Mouse (Mus musculus) layer of hippocampus, adult 18-20 months (tissue): ENCODE measurements around the gene Gjb5. TPM values are rescaled to one million over a fixed set of nuclear protein-coding genes. Genes with fewer than 3 reads are reported as not detected.
A peak's percentile ranks its signal among the peaks of the same experiment; 100 is the strongest.

Experiments
- DNase-seq, 2 experiments: peaks; one replicate each; pipeline ENCODE4 v3.0.0; 2022; ENCODE audit warnings: low spot score in 2 of 2
- total RNA-seq, 2 experiments: library from RNA; stranded (reverse); gene quantifications; 2 replicates each; pipeline ENCODE4 v1.2.3; 2021

The Gjb5 gene
- total RNA-seq, 2 experiments from 2014 or later: not detected

DNA sequence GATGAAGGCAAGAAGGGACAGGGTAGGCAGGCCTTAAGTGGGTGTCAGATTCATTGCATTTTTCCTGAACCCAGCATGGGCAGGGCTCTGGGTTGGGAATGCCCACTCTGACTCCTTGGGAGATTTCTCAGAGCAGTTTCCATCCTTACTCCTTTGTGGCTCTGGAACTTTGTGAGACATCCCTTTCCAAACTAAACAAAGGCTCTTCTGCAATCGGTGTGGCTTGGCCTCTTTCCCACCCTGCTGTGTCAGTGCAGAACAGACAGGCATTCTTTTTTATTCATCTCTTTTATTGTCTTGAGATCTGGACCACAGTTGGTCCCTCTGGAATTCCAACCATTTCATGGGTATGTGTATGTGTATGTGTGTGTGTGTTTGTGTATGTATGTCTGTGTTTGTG, 5.4 kb downstream of the Gjb5 start:
- DNase-seq: no peak

DNA sequence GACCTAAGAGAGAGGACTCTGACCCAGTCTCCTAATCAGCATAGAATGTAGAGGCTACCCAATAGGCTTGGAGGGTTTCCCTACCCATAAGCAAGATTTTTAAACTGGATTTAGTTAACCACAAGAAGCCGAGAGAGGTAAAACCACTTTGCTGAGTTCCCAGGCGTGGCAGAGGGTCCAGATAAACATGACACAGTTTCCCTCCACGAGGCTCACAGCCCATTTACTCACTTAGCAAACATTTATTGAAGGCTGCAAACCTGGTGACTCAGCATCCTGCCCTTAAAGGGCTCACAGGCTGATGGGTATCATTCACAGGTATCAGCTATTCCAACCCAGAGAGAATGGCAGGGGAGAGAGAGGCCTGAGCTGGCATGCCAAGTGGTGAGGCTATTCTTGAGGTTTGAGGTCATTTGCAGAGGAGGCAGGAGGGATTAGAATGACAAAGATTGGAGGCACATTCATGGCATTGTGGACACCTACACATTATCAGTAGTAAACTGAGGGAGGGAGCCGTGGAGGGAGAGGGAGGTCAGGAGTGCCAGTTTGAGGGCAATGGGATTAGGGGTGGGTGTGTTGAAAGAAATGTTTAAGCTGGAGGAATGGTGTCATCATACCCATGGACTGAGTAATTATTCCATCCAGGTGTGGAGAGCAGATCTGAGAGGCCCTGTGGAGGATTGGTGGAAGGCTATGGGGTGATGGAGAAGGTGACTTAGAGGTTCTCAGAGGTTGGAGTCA, 8.3 kb downstream of the Gjb5 start:
- DNase-seq: no peak

DNA sequence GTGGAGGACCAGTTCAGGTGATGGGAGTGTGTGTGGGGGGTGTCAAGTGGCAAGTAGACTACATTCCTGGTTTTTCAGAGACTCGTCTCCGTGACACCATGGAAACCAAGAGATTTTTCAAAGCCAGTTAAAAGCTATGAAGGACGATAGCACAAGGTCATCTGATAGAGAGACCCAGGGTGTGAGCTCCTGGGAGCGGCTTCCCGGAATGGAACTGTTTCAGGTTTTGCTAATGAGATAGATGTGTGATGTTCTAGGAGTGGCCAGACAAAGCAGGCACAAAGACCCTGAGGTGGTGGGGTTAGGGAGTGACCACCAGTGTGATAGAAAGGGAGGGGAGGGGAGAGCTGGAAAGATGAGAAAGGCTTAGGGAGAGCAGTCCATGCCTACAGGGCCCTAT, 13.0 kb downstream of the Gjb5 start:
- no peak for DNase-seq

DNA sequence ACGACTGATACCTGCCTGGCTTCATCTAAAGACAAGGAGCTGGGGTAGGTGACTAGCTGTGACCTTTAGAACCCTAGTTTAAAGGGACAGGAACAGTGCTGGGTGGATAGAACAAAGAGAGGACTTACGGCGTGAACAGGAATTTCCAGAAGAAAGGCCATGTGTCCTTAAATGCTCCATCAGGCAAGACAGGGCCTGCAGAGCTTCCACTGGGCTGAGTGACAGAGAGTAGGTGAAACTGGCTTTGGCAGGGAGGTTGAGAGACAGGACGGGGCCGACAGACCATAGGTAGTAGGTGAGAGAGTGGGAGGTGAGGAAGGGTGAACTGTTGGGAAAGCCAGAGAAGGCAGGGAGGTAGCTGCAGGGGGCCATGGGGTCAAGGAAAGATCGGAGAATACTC, 16.6 kb downstream of the Gjb5 start:
- no peak for DNase-seq

DNA sequence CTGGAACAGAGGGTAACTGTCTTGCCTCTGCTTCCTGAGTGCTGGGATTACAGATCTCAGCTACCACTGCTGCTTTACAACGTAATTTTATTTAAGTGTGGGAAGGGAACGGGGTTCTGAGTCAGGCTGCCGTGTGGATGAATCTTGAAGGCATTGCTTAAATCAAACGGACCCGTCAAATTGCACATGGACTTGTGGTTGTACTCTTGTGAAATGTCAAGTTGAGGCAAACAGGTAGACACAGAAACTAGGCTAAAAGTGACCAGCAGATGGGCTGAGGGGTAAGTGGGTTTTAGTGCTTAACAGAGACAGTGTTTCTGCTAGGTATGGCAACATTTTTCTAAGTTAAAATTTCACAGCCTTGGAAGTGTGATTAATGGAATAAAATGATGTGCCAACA, 20.3 kb downstream of the Gjb5 start:
- no peak for DNase-seq

DNA sequence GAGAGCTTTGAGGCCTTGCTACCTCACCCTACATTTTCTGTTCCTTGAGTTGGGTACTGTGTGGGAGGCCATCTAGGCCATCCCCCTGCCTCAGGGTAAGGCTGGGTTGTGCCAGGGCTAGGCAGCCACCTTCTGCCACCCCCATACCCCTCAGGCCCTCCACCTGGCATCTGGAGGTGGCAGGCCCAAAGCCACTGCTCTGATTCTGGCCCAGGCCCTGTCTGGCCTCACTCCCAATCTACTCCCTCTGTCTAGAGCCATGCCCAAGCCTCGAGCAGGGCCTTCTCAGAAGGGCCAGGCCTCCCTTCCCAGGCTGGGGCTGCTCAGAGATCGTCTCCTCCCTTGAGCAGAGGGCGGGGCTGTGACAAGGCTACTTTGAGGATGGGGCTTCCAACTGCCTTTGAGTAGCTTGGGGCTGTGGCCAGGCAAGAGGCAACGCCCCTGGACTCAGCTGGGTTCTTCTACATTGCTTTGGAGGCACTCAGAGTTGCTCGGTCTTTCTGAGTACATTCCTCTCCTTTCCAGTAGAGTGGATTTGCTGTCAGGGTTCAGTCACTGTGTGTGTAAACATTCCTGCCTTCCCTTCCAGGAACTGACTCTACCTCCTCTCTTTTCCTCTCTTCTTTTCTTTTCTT, 23.0 kb downstream of the Gjb5 start:
- no peak for DNase-seq

DNA sequence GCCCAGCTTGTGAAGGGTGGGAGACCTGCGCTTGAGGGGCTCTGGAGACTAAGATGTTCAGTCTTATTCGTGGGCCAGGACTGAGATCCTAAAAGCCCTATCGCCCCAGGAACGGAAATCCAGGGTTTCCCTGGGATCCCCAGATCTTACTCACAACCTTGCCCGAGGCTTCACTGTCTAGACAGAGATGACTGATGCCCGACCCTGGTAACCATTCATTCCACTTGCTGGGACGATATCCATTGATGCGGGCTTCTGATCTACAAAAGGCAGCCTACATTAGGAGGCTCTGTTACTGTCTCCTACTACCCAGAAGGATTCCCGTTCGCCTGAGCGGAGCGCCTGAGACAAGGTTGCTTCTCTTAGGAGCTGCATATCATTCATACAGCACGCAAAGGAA, 26.8 kb downstream of the Gjb5 start:
- no peak for DNase-seq

DNA sequence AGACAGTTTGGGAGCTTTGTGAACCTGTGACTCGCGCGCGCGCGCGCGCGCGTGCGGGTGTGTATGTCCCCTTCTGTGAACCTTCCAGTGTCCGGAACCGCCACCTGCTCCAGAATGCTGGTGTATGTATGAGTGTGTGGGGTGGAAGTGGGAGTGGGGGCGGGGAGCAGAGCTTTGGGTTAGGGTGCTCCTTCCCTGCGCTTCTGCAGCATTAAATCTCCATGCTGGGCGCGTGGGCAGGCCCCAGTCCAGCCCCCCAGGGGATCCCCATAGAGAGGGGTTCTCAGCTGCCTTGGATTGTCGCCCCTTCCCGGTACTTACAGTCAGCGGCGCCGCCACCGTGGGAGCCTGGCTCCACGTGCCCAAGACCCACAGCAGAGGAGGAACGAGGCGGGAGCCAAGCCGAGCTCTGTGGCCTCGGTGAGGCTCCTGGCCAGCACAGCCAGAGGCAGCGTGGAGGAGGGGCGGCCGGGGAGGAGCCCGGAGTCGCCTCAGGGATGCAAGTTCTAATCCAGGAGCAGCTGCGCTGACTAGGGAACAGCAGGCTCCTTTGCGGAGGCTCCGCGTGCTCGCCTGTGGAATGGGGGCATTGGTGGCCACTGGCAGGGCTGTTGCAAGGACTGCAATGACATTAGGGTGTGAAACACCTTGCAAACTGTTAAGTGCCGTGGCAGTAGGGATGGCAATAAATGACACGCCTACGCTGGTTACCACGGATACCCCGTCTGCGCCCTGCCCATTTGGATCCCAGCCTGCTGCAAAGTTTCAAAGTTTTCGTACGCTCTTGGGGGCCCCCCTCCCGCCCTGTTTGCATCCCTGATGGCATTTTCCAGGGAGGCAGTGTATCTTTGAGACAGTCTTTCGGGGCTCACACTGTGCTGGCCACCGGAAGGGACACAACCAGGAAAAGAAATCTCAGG, 27.5 kb downstream of the Gjb5 start, which contains the start of gene Gjb3:
Gene Gjb3 (minus strand): TSS at position 664 of the 920 bp plus-strand sequence.
- DNase-seq: peak in 1 of 2 experiments; percentile 21

DNA sequence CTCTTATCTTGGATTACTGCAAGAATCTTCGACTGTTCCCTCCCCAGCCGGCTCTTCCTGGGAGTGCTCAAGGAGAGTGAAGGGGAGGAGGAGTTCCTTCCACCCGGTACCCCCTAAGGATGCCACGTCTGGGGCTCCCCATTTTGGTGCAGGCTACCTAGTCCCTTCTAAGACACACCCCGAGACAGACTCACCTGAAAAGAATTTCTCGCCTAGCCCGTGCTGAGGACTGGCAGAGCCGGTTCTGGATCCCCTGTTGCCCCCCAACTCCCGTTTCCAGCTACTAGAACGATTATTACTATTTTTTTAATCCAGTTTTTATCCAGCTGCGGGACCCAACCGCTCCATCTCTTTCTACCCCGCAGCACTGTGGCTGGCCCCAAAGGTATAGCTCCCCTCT, 28.2 kb downstream of the Gjb5 start:
- DNase-seq: no peak

DNA sequence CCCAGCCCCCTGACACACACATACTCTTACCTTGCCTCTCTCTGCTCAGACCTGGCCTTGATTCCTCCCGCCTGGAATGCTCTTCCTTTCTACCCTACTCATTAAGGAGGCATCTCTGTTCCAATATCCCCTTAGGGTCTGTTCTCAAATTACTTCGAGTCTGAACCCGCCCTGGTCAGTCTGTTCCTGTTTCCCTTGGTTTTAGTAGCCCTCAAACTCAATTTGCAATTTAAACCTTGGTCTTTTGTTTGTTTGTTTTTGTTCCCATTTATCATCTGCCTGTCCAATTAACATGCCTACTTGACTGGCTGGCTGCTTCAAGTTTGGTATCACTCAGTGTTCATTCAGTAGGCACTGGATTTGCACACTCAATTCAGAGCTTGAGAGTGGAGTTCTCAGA, 28.9 kb downstream of the Gjb5 start:
- no peak for DNase-seq

DNA sequence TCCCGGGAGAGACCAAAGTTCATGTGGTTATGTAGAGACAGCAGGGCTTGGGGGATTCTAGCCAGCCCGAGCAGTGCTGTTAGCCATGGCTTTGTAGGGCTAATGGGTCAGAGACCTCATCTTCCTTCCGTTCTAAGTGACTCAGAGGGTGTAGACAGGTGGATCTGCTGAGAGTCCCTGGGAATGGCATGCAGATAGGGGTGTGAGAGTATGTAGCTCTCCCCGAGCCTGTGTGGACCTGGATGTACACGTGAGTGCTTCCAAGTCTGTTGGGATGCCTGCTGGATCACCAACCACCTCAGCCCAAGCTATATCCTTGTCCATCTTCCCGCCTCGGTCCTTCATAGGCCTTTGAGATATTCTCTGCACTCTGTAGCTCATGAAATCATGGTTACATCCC, 29.6 kb downstream of the Gjb5 start:
- no peak for DNase-seq

DNA sequence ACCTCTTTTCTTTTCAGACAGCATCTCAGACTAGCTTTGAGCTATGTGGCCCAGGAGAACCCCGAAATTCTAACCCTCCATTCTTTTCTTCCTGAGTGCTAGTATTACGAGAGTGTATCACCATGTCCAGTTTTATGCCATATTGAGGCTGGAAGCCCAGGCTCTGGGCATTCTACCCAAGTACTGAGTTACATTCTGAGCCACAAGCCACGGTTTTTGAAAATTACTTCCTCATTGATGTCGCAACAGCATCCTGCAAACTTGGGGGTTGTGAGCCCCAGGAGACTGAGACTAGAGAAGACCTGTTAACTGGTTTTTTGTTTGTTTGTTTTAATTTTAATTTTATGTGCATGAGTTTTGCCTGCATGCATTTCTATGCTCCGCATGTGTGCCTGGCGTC, 30.2 kb downstream of the Gjb5 start:
- no peak for DNase-seq

DNA sequence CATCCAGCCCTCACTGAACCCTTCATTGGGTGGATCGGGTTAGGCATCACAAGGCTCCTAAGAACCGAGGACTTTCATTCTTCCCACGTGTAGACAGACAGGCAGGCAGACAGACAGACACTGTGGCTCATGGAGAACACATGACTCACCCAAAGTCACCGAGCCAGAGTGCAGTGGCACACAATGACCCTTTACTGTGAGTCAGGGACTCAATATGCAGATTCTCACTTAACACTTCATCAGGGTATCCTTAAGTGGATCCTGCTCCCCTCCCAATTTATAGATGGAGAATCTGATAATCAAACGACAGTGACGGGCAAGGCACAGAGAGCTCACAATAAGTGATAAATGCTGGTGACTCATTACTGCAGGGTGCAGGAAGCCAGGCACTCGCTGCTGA, 30.7 kb downstream of the Gjb5 start:
- no peak for DNase-seq

DNA sequence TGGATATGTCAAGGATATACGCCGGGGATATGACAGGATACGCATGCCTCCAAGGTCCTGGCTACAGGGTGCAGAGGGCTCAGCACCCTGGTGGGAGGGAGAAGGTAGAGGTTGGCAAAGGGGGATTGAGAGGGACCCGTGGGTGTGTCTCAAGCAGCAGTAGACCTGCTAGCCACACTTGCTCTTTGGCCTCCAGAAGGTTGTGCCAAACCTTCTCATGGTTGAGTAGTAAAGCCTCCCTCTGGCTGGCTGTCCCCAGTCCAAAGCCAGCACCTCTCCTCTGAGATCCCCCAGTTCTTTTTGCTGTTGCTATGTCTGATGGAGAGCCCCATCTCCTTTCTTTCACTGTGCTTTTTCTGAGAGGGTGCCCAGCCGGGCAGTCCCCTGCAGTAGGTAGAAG, 32.7 kb downstream of the Gjb5 start:
- DNase-seq: no peak

DNA sequence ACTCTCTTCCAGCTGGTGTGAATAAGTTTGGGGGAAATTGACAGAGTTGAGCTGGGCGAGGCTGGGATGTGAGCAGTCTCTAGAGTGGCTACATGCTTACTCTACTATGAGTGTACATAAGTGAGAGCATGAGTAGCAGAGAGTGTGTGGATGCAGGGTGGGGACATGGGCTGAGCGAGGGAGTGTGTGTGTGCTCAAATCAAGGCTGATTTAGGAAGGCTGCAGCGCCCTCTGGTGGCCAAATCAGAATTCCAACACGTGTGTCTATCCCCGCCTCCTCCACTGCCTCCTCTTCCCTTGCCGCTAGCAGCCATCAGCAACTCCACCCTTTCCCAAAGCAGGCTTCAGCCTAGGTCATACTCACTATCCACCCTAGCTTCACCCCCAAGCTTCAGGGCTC, 33.2 kb downstream of the Gjb5 start:
- DNase-seq: peak; percentile 55 to 87

DNA sequence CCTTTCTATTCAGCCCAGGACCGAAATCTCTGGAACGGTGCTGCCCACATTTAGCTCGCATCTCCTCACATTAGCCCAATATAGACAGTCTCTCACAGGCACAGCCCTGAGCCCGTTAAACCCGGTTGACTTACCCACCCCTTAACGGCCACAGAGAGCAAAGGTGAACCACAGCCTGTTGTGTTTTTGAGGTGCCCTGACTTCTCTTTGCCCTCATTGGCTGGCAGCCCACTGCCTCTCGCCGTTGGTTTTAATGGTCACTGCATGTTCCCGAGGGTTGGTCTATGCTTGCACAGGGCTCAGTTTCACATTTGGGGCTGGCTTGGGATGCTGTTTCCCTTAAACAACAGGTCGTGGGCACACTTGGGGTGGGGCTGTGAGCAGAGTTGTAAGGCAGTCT, 33.7 kb downstream of the Gjb5 start:
- no peak for DNase-seq

DNA sequence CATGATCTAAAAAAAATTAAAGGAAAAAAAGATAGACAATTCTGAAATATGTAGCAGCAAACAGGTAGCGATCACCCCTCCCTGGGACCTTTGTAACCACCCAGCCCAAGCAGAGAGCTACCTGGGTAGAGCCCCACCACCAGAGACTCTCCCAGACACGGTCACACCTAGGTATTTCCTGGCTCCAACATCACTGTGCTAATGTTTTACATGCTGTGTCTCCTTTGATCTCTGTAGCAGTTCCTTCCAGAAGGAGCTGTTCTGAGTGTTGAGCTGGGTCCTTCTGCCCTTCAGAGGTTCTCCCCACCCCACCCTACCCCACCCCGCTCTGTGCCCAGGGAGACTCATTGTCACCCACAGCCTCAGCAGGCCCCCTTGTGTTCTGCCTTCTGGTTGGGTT, 34.3 kb downstream of the Gjb5 start:
- DNase-seq: no peak

DNA sequence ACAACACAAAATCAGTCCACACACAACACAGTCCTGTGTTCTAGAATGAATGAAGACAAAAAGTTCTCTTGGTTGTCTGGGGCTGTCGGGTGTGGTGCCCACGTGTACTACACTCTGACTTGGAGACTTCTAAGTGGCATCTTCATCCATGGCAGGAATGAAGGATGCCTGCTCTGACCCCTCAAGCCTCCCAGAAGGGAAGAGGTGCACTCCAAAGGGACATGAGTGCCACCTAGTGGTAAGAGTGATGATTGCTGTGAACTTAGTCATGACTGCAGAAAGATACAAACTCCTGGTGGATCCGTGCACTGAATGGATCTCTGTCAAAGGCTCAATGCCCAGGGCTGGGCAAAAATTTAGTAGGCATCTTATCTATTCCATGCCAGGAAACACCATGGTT, 38.4 kb downstream of the Gjb5 start:
- peak; percentile 33 to 79 for DNase-seq

DNA sequence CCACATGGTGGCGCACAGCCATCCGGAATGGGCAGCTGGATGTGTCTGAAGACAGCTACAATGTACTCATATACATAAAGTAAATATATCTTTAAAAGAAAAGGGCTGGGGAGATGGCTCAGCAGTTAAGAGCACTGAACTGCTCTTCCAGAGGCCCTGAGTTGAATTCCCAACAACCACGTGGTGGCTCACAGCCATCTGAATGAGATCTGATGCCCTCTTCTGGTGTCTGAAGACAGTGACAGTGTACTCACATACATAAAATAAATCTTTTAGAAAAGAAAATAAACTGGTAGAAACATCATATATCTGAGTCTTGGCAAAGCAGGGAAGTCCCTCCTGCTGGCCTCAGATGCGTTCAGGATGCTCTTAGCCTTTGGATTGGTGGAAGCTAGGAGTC, 40.8 kb downstream of the Gjb5 start:
- DNase-seq: peak in 1 of 2 experiments; percentile 31

DNA sequence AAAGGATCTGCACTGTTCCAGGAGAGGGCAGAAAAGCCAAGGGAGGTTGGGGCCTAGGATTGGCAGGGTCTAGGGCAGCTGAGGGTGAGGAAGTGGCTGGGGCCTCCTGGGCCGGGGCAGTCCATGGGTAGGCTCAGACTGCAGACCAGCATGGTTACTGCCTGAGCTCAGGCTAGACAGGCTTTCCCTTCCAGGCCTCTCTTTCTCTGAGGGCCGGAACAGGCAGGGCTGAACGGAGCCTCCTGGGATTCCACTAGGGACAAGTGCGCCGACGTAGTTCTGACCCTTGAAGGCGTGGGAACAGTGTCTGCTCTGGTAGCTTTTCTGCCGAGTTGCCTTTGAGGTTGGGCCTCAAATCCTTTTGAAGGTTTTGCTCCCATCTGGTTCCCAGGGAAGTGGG, 42.2 kb downstream of the Gjb5 start:
- DNase-seq: no peak

DNA sequence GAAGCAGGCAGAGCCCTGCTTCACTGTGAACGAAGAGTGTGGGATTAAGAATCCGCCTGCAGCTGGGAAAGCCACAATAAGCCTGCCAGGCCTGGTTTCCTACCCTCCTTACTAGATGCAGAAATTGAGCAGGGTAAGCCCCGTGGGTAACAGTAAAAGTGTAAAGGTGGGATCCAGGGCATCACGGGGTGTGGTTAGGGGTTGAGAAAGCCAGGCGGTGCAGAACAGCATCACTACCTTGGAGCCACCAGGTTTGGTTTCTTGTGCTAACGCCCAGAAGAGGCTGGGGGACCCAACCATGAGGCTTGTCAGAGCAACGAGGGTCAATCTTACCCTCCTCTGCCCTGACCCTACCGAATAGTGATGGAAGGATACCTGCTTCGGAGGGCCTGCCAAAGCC, 43.4 kb downstream of the Gjb5 start:
- DNase-seq: no peak

DNA sequence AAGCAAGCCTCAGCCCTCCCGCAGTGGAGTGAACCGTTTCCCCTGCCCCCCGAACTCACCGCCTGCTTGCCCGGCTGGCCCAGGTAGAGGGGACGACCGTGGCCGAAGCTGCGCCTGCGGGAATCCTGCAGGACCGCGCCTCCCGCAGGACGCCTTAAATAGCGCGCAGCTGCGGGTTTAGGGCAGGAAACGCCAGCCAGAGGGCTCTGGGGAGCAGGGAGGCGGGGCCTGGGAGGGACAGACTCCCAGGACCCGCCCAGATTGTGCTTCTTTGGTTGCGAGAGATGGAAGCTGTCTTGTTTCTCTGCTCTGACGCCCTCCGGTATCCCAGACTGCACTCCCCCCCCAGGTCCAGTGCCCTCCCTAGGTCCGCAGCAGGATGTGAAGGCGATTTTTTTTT, 44.1 kb downstream of the Gjb5 start, which contains the start of gene Gja4:
Gene Gja4 (minus strand): TSS at position 179 of the 400 bp plus-strand sequence.
- DNase-seq: peak; percentile 50 to 63
